Mouse (Mus musculus) lung, postnatal 14 days (tissue): Measurements from ENCODE around the gene Rapgef6.
A peak's percentile ranks its signal among the peaks of the same experiment; 100 is the strongest.

Experiments
- DNase-seq: peaks from one replicate; pipeline ENCODE4 v3.0.0; 2021

The Rapgef6 gene

DNA sequence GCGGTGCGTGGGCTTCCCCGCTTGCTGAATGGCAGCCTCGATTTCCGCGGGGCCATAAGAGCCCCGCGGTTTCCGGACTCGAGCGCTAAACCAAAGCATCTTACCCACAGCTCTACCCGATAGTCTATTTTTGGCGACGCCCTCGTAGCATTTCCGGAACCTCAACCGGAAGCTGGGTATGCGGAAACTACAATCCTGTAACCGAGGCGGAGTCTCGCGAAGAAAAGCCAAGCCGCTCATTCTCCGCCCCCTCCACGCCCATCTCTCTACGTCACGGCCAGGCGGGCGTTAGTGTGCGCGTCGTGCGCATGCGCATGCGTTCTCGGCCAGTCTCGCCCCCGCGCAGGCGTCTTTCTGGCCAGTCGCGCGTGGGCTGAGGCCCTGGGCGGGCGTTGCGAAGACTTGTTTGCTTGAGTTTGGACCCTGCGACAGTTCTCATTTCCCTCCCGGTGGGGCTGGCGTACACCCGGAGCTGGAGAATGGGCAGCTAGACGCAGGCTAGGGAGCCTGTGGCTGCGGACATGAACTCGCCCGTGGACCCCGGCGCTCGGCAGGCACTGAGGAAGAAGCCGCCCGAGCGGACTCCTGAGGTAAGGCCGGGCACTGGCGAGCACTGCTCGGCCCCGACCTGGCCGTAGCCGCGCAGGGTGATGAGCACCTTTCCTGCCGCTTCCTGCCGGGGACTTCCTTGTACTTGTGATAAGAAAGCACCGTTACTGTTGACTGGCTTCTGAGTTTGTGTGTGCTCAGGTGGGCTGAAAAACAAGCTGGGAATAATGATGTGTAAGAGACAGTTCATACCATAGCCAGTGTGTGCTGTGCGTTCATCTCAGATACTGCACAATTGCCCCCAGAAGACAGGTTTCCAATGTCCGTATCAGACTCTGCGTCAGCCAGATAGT lies at the start of gene Rapgef6:
TSS of gene Rapgef6 (plus strand) at position 319 of the 902 bp plus-strand sequence.
- DNase-seq, result peak; percentile 99

DNA sequence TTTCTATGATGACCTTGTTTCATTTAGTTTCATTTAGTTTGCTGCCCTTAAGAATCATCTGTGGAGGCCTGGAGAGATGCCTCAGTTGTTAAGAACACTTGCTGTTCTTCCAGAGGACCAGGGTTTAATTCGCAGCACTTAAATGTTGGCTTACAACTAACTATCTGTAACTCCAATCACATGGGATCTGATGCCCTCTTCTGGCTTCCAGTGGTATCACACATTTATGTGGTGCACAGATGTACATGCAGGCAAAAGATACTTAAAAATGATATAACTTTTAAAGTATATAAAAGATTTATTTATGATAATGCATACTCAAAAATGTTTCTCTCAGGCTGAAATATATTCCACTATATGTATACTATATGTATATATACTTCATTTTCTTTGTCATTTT lies 44.2 kb upstream of the Rapgef6 start:
- peak; percentile 25 for DNase-seq

DNA sequence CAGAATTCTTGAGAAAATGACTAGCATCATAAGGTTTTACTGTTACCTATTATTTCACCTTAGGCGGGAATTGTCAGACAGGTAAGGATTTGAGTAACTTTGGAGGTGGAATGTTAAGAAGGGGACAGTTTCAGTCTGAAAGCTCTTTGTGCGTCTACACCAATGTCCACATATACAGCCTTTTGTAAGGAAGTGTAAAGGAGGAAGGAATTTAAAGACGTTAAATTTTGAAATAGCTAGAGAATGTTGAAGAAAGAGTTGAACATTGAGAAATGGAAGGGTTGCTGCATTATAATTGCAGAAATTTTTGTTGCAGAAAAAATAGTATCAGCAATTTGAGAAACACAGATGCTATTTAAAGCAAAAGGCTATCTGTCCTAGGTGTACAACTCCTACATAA lies 36.6 kb upstream of the Rapgef6 start:
- DNase-seq, result no peak

DNA sequence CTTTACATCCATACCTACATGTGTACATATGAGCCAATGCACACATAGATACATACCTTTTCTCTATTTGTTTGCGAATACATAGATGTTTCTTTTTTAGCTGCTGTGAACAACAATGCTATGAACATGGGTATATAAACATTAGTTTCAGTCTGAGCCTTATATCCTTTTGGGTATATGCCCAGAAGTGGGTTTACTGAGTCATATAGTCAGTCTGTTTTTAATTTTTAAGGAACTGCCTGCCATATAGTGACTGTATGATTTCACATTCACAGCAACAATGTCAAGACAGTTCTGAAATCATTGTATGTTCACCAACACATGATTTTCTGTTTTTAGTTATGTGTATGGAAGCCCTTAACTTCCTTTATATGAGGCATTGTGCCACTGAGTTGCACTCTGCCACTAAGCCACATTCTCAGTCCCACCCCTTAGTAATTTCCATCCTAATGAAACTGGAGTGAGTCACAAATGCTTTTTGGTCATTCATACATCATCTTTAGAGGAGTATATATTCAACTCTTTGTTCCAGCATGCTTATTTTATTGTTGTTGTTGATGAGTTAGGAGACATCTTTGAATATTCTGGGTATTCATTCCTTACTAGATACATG lies 30.6 kb upstream of the Rapgef6 start:
- DNase-seq, result no peak

DNA sequence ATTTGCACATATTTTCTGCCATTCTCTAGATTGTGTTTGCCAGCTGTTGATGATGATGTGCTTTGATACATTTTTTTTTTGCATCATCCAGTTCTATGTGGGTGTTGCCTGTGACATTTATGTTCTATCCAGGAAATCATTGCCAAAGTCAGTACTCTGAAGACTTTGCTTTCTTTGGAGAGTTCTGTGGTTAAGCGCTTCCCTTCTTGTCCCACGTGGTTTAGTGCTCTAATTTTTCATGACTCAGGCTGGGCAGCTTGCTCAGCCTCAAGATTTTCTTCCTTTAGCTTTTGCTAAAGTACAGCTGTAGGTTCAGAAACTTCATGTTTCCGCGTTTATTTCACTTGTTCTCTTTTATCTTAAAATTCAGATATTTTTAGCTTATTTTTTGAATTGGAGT lies 30.1 kb upstream of the Rapgef6 start:
- no peak for DNase-seq

DNA sequence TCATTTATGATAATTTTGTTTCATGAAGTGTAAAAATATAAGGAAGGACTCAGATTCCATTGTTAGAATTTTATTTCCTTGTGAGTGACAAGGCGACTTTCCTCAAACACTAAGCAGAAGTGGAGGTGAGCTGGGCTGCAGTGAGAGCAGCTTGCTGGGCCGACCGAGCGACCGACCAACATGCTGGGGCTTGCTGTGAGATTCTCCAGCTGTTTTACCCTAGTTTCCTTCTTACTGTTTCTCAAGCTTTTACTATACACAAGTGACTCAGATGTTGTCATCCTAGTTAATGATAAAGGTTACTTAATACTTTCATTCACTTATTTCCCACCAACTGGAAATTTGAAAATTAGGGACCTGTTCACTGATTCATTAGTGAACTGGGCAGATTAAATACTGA lies 22.8 kb upstream of the Rapgef6 start:
- DNase-seq, result no peak

DNA sequence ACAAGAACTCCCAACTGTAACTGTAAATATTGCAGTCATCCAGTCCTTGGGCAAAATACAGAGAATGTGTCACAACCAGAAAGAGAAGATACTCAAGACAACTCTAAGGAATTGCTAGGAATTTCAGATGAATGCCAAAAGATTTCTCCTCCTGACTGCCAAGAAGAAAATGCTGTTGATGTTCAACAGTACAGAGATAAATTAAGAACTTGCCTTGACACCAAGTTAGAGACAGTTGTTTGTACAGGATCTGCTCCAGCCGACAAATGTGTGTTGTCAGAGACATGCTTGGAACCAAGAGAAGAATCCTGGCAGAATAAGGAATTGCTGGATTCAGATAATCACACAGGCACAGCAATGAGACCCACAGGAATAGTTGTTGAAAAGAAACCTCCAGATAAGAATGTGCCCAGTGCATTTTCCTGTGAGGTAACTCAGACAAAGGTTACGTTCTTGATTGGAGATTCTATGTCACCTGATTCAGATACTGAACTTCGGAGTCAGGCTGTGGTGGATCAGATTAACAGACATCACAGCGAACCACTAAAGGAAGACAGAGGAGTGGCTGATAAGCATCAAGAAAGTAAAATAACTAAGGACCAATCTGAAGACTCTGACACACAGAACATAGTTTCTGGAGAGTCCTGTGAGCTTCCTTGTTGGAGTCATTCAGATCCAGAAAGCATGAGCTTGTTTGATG lies 20.0 kb upstream of the Rapgef6 start:
- no peak for DNase-seq

DNA sequence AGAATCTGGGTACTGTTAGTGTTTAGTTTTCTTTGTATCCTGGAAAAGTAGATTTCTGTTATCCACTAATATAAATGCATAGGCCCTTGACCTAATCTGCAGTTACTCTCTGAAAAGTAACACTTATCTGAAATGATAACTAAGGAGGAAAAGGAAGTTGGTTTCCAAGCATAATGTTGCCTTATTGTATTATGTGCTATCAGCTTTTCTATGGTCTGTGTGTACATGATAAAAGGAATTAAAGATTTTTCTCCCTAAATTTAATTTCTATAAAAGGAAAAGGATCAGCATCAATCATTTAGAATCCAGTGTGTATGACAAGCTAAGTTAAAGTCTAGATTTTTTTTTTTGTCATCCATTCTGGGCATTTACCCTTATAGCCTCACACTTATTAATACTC lies 9.1 kb upstream of the Rapgef6 start:
- no peak for DNase-seq

DNA sequence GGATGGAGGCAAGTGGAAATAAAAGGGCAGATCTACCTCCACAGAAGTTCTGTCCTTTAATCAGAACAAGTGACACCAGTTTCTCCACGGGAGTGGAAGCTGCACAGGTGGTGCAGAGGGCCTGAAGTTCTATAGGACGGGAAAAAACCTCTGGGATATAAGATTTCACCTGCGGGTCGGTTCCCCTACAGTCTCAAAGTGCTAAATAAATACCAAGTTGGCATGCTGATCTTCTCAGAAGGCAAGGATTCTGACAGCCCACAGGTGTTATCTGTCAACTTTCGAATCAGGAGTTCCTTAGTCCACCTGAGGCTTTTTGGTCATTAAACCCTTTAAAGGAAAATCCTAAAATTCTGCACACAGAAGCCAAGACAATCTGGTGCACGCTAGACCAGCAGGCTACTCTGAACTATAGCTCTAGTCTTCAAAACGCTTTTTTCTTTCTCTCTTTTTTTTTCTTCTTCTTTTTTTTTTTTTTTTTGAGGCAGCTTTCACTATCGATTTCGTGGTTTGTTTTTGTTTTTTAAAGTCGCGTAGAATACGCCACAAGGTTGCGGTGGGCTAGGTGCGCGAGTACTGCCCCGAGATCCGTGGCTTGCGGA lies 619 bp upstream of the Rapgef6 start:
- no peak for DNase-seq

DNA sequence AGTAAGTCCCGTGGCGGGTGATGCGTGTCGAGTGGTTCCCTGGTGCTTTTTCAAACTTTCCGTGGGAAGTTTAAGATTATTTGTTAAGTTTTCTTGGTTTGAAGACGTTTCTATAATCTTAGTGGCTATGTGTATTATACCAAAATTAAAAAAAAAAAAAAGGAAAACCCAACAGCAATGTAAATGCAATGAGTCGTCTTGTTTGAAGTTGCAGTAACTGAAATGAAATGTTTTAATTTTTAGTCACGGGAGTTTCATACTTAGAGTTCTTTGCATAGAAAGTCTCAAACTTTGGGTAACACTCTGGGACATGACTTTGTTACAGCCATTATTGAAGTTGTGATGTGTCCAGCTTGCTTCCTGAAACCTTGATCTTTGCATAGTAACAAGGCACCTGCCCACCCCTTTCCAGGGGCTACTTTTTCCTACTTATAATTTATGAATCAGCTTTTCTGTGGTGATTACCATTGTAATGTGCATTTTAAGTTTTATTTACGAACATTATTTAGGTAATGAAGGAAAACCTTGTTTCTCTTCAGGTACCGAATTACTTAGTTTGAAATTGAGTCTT lies 869 bp downstream of the Rapgef6 start:
- DNase-seq, result no peak

DNA sequence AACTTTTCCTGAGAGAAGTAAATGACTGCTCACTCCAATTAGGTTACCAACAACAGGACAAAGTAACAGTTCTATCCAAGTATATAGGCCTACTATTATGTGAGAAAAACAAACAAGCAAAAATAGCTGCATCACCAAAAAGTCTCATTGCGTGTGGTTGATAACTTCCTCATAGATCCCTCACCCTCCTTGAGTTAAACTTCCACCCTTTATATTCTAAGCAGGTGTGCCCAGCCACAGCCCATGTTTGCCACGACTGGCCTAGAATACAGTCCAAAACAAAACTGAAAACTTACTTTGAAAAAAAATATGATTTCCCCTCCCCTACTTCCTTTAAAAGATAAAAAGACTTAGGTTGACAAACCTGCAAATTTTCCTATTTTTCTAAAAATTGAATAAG lies 5.4 kb downstream of the Rapgef6 start:
- no peak for DNase-seq

DNA sequence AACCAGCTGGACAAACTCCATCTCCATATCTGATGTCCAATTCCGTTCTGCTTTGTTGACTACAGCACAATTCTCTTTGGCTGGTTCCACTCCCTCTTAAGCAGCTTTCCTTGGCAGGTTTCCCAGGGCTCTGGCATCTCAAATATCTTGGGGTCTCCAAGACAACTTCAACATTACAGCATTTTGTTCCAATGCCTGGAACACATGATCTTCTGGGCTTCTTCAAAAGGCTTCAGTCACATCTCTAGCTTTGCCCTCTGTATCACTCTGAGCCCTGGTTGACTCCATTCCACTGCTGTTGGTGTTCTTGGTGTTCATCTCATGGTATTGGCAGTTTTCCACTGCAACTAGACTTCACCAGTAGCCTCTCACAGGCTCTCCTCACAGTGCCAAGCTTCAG lies 7.7 kb downstream of the Rapgef6 start:
- DNase-seq, result peak; percentile 79

DNA sequence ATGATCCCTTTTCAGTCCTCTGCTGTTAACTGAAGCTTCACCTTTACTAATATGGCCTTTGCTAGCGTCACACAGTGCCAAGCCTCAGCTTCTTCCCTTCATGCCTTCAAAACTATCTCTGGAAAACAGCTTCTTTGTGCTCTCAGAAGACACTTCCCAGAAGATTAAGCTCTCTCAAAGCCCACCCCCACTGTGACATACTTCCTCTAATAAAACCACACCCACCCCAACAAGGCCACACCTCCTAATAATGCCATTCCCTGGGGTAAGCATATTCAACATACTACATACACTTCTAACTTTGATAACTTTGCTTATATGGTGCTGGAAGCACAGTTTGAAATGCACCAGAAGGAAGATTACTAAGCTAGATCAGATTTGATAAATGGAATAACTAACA lies 8.3 kb downstream of the Rapgef6 start:
- no peak for DNase-seq

DNA sequence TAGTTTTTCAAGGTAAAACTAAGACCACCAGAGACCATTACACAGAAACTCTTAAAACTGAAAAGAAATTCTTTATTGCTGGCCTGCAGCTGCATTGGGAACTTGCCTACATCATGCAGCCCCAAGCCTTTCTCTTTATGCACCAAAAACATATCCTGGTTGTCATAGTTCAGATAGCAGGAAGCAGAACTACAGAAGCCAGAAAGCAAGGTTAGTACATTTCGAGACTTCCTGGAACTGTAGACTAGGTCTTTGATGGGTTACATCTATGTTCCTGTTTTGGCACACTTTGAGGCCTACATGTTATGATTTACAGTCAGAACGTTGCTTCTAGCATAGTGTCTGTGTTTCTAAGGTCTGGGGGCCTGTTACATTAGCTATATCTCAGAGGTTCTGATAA lies 11.2 kb downstream of the Rapgef6 start:
- DNase-seq, result no peak

DNA sequence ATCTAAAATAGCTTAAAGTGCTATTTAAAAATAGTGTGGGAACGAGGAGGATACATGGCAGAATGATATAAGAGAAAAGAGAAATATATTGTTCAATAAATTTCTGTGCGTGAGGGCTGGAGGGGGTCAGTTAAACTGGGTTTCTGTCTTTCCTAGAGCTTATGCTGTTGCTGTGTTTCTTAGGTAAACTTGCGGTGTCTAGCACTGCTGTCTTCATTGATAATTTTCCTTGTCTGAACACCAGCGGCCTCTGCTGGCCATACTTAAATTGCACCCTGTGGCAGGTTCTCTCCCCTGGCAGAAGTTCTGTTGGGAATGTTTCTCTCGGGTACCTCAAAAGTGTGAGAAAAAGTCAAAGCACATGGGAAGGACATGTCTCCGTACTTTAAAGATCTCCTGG lies 12.2 kb downstream of the Rapgef6 start:
- peak; percentile 88 for DNase-seq

DNA sequence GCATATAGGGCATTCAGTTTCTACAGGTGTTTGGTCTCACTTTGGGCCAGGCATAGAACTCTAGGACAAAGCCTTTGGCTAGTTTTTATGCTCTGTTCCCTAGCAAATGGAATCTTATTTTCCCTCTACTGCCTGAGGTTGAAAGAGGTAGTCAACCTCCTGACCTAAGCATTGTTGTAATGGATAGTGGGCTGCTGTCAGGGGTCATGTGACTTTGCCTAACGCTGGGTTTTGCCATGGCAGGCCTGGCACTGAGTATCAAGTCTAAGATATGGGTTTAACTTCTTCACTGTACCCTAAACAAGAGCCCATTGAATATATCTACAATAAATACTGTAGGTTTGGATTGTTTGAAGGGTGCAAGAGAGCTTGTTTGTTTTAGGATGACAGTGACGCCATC lies 16.4 kb downstream of the Rapgef6 start:
- no peak for DNase-seq

DNA sequence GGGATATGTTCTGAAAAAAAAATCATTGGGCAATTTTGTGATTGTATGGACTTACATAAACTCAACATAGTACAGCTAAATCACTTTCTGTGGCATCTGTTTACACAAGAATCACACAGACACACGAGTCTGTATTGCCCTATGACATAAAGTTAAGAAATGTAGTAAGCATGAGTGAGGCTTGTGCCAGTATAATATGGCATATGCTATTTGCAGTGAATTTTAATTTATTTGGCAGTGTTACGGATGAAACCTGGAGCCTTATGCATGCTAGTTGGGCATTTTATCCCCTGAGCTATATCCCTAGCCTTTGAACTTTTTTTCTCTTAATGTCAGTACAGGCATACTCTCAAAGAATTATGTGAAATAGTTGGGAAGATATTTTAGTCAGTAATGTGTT lies 16.8 kb downstream of the Rapgef6 start:
- DNase-seq, result no peak

DNA sequence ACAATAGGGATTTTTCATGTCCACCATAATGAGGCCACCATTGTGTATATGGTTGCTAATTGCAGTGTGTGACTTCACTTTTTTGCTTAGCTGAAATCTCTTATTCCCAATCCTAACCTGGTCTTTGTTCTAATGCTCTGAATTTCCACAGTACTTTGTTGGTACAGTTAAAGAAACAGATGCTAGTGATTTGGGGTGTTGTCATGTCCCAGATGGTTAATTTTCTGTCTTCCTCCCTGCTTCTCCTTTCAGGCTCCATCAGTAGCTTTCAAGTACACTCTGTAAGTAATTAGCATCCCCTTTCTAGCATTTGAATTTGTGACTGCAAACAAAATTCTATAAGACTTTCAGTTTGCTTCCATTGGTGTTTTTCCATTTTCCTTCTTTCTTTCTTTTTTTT lies 17.7 kb downstream of the Rapgef6 start:
- DNase-seq, result no peak

DNA sequence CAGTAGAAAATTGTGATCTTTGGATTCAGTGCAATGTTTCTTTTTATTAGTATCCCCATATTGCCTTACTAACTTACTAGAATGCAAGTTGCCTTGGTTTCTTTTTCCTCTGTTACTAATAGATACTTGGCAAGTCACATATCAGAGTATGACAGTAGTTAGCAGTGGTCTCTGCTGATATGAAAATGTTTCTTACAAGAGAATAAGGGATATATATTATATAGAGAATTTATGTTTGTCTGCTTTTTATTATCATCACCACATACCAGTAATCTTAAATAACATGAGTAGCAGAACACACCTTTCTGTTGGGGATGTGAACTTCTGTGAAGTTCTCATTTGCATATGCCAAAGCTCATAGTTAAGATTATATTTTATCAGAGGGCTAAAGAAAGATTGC lies 19.8 kb downstream of the Rapgef6 start:
- DNase-seq, result no peak

DNA sequence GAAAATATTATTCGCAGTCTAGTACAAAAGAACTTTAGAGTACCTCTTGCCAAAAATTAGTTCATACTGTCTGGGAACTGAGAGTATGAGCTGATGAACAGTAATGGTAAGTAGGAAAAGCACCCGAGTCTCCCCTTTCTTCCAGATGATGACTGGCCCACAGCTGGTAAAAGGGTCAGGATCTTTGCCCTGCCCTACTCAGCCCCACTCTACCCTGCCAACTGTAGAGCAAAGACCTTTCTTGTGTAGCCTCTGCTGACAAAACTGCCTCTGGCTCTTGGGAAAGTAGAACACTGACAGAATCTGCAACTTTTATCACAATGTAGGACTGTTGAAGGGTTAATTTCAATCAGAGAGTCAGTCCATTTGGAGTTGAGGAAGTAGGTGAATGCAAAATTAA lies 32.3 kb downstream of the Rapgef6 start:
- DNase-seq, result no peak

DNA sequence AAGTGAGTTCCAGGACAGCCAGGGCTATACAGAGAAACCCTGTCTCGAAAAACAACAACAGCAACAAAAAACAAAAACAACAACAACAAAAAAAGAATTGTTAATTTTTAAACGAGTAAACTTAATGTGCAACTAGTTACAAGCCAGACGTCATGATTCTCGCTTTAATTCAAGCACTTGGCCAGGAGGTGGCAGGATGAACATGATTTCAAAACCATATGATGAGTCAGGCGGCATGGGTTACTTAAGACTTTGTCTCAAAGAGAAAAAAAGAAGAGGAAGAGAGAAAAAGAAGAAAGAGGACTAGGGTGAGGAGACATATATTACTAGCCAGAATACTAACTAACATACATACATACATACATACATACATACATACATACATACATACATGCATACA lies 40.1 kb downstream of the Rapgef6 start:
- peak; percentile 24 for DNase-seq

DNA sequence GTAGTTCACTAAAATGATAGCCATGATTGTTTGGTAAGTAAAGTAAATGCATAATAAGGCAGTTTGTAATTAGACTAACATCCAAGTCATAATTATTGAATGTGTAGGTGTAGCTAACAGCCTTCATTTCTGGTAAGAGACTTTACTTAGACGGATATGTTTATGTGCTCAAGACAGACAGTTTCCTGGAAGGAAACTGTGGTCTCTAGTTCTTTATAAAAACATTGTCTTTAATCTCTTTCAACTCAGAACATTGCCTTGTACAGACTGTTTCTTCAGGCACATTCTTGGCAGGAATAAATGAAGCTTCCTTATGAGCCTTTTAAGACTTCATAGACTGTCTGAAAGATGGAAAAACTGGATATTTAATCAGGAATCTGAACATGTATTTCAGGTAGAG lies 45.3 kb downstream of the Rapgef6 start:
- no peak for DNase-seq

DNA sequence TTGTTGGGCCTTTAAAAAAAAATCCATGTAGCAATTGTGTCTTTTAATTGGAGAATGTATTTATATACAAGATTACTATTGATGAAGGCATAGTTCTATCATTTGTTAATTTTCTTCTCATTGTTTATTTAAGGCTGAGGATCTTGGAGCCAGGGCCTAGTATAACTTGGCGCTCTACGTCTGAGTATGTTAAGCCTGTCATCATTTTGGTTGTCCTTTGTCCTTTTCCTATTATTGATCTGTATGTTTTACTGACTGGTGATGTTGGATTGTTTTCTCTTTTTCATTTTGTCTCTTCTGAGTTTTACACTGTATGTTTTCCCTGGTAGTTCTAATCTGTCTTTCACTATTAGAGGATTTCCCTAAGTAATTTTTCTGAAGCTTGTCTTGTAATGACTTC lies 52.1 kb downstream of the Rapgef6 start:
- no peak for DNase-seq
